Mouse (Mus musculus): ENCODE data around the gene Gtf2h5. TPM values are rescaled to one million over a fixed set of nuclear protein-coding genes. Genes with fewer than 3 reads are reported as not detected.

The Gtf2h5 gene
- polyA plus RNA-seq, 1 experiment from 2014 or later: 183 TPM

DNA sequence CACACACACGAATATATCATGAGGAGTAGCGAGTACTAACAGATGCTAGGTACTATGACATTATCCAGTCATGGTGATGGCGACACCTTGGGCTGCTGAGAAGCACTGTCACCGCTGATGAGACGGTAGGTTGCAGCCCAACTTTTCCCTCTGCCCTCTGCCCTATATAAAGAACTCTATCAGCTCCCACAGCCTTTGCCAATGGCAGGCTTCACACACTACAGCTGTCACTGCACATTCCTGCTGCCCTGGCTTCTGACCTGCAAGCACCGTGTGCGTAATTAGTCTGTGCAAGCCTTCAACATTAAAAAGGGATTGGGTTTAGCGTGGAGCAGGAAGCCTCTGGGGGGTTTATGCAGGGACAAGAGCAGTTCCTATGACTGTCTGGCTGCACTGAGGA, 16.8 kb upstream of the Gtf2h5 start:
- 73% methylated on average over 8 of the region's 8 CpGs for WGBS
- Histone ChIP-seq H3K4me3 (ENCODE audit: low read depth, low read length) (no peak overlapping the region), H3K9me3 (ENCODE audit: low read depth, low read length) (no peaks in the 10 kb centered on the region), H3K4me1 (ENCODE audit: insufficient read depth) (no peaks in the 10 kb centered on the region), H3K36me3 (ENCODE audit: insufficient read depth) (peaks cover 27% of the 10 kb centered on the region; the same call in 1 of the 2 replicates), H3K4me2 (no peak overlapping the region), H3K9ac (no peak overlapping the region), H3K27me3 (ENCODE audit: insufficient read depth, low read length) (no peaks in the 10 kb centered on the region), H3K27ac (ENCODE audit: low read depth) (no peak overlapping the region)
- ATAC-seq (ENCODE audit: insufficient read depth): no peak
- TF ChIP-seq CTCF (IDR thresholded peaks at IDR 0.05; ENCODE audit: low read depth): no peak
- DNase-seq: no peak

DNA sequence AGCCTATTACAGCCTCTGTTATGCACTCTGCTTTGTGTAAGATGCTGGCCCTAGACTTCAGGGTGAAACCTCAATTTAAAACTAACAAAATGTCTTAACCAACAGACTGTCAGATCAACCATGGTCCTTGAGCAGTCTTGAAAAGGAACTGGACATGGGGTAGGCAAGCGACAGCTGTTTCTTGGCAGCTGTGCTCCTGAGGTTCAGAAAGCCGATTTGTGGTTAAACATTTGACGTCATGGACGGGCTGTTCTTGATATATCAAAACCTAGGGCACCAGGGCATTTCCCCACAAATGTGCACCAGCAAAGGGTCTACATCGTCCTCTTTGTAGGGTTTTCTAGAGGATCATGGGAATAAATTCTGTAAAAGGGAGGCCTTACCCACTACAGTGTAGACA, 16.1 kb upstream of the Gtf2h5 start:
- no peak for ATAC-seq (ENCODE audit: insufficient read depth)
- 73% methylated on average over 5 of the region's 5 CpGs for WGBS

DNA sequence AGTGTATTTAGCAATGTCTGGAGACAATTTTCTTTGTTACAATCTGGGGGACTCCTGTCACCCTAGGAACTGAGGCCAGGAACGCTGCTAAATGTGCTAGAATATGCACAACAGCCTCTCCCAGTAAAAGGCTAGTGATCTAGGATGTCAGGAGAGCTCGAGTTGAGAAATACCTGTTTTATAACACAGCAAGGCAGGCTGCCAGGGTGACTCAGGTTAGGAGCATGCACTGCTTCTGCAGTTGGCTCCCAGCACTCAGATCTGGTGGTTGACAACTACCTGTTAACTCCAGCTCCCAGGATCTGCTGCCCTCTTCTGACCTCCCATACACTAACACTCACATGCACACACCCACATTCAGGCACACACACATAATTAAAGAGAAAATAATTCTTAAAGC, 13.6 kb upstream of the Gtf2h5 start:
- Histone ChIP-seq H3K36me3 (ENCODE audit: insufficient read depth) (peaks cover 30% of the 10 kb centered on the region), H3K9me3 (ENCODE audit: low read depth, low read length) (no peaks in the 10 kb centered on the region), H3K4me1 (ENCODE audit: insufficient read depth) (no peaks in the 10 kb centered on the region), H3K27me3 (ENCODE audit: insufficient read depth, low read length) (no peaks in the 10 kb centered on the region), H3K9ac (no peak overlapping the region), H3K27ac (ENCODE audit: low read depth) (no peak overlapping the region), H3K4me2 (no peak overlapping the region), H3K4me3 (ENCODE audit: low read depth, low read length) (no peak overlapping the region)
- ATAC-seq (ENCODE audit: insufficient read depth) (no peak), DNase-seq (no peak)
- 83% methylated on average over 2 of the region's 2 CpGs for WGBS
- TF ChIP-seq CTCF (IDR thresholded peaks at IDR 0.05; ENCODE audit: low read depth): no peak

More for the DNA sequence above, 16.1 kb upstream of the Gtf2h5 start:
- Histone ChIP-seq H3K9ac (no peak overlapping the region), H3K9me3 (ENCODE audit: low read depth, low read length) (no peaks in the 10 kb centered on the region), H3K36me3 (ENCODE audit: insufficient read depth) (peaks cover 27% of the 10 kb centered on the region; the same call in 1 of the 2 replicates), H3K4me1 (ENCODE audit: insufficient read depth) (no peaks in the 10 kb centered on the region), H3K27ac (ENCODE audit: low read depth) (no peak overlapping the region), H3K4me2 (no peak overlapping the region), H3K27me3 (ENCODE audit: insufficient read depth, low read length) (no peaks in the 10 kb centered on the region), H3K4me3 (ENCODE audit: low read depth, low read length) (no peak overlapping the region)
- no peak for DNase-seq
- TF ChIP-seq CTCF (IDR thresholded peaks at IDR 0.05; ENCODE audit: low read depth): no peak

DNA sequence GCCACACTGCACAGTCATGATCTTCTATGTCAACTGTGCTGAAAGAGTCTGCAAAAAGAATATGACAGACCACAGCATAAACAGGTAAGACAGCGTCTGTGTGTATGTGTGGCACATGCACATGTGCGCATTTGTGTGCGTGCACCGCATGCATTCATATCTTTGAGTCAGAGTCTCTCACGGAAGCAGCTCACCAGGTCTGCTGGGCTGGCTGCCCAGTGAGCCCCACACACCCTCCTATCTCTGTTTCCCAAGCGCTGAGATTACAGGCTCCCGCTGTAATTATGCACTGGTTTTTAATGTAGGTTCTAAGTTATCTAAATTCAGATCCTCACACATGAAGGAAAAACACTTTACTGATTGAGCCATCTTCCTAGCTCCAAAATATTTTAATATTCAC, 12.0 kb upstream of the Gtf2h5 start:
- DNase-seq: no peak
- Histone ChIP-seq H3K4me3 (ENCODE audit: low read depth, low read length) (no peak overlapping the region), H3K27ac (ENCODE audit: low read depth) (no peak overlapping the region), H3K27me3 (ENCODE audit: insufficient read depth, low read length) (no peaks in the 10 kb centered on the region), H3K4me1 (ENCODE audit: insufficient read depth) (no peaks in the 10 kb centered on the region), H3K36me3 (ENCODE audit: insufficient read depth) (peaks cover 36% of the 10 kb centered on the region), H3K9me3 (ENCODE audit: low read depth, low read length) (no peaks in the 10 kb centered on the region), H3K4me2 (no peak overlapping the region), H3K9ac (no peak overlapping the region)
- 94% methylated on average over 7 of the region's 7 CpGs for WGBS
- TF ChIP-seq CTCF (IDR thresholded peaks at IDR 0.05; ENCODE audit: low read depth): no peak
- no peak for ATAC-seq (ENCODE audit: insufficient read depth)

DNA sequence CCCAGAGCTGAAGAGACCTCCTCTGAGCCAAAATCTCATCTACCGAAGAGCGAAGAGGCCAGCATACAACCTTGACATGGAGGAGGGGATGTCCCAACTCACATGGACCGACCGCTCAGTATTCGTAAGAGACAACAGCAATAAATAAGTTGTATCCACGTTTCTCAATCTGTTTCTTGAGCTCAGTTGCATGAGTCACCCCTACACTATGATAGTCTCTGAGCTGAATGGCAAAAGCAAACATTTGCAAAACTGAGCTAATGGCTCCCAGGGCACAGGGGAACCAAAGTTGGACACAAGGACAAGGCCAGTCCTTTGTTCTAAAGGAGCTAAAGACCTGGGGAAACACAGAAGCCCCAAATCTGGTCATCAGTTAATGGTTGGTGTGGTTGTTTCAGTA, 9.7 kb upstream of the Gtf2h5 start:
- DNase-seq: no peak
- Histone ChIP-seq H3K27me3 (ENCODE audit: insufficient read depth, low read length) (no peaks in the 10 kb centered on the region), H3K9ac (no peak overlapping the region), H3K9me3 (ENCODE audit: low read depth, low read length) (no peaks in the 10 kb centered on the region), H3K36me3 (ENCODE audit: insufficient read depth) (peaks cover 38% of the 10 kb centered on the region), H3K4me2 (no peak overlapping the region), H3K4me1 (ENCODE audit: insufficient read depth) (no peaks in the 10 kb centered on the region), H3K27ac (ENCODE audit: low read depth) (no peak overlapping the region), H3K4me3 (ENCODE audit: low read depth, low read length) (no peak overlapping the region)
- WGBS: 90% methylated on average over 6 of the region's 6 CpGs
- ATAC-seq (ENCODE audit: insufficient read depth): no peak
- no peak for TF ChIP-seq CTCF (IDR thresholded peaks at IDR 0.05; ENCODE audit: low read depth)

DNA sequence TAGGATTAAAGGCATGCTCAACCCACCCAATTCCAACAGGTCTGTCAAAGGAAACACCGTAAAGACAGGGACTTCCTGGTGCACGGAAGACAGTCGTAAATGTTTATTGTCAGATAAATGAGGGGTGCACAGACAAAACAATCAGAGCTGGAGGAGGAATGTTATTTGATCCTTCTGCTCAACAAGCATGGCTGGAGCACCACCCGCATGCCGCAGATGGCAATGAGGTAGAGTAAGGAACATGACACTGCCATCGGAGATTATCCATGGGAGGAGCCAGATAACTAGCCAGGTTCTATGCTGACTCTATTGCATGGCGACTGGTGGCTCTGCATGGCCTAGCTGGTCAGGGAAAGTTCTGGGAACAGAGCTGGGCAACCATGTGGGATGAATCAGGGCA, 6.2 kb upstream of the Gtf2h5 start:
- Histone ChIP-seq H3K27ac (ENCODE audit: low read depth) (no peak overlapping the region), H3K27me3 (ENCODE audit: insufficient read depth, low read length) (no peaks in the 10 kb centered on the region), H3K9me3 (ENCODE audit: low read depth, low read length) (no peaks in the 10 kb centered on the region), H3K36me3 (ENCODE audit: insufficient read depth) (peaks cover 21% of the 10 kb centered on the region), H3K4me2 (no peak overlapping the region), H3K9ac (no peak overlapping the region), H3K4me3 (ENCODE audit: low read depth, low read length) (no peak overlapping the region), H3K4me1 (ENCODE audit: insufficient read depth) (no peaks in the 10 kb centered on the region)
- ATAC-seq (ENCODE audit: insufficient read depth): no peak
- TF ChIP-seq CTCF (IDR thresholded peaks at IDR 0.05; ENCODE audit: low read depth): no peak
- DNase-seq: no peak
- WGBS: 79% methylated on average over 7 of the region's 7 CpGs

DNA sequence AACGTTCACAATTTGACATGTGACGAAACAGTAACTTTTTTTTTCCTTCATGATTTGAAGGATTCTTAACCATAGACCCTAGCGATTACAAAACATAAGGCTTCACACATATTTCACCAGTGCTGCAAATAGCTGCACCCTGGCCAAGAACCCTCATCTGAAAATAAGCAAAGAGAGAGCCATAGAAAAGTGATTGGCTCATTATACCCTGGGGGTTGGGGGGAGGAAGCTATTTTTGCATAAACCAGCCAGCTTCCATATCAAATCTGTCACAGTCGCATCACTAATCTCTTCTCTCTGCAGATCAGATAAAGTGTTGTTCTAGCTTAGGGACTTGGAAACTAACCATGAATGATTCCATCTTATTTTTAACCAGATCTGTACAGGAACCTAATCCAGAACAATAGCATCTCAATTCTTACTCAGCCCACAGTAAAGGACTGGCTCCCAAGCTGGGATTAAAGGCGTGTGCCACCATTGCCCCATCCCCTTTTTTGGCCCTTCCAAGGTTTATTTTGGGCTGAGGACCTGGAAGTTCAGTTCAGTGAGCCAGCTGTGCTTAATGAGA, 3.8 kb downstream of the Gtf2h5 start:
- 80% methylated on average over 5 of the region's 5 CpGs for WGBS
- no peak overlapping the region for H3K4me3 ChIP-seq (ENCODE audit: low read depth, low read length)
- H3K4me2 ChIP-seq: no peak overlapping the region
- no peak overlapping the region for H3K27ac ChIP-seq (ENCODE audit: low read depth)
- H3K9ac ChIP-seq: no peak overlapping the region
- ATAC-seq (ENCODE audit: insufficient read depth) (no peak), DNase-seq (no peak)
- H3K4me1 ChIP-seq (ENCODE audit: insufficient read depth): no peaks in the 10 kb centered on the region
- no peaks in the 10 kb centered on the region for H3K27me3 ChIP-seq (ENCODE audit: insufficient read depth, low read length)
- H3K9me3 ChIP-seq (ENCODE audit: low read depth, low read length): no peaks in the 10 kb centered on the region
- H3K36me3 ChIP-seq (ENCODE audit: insufficient read depth): peaks cover 46% of the 10 kb centered on the region
- no peak for TF ChIP-seq CTCF (IDR thresholded peaks at IDR 0.05; ENCODE audit: low read depth)

DNA sequence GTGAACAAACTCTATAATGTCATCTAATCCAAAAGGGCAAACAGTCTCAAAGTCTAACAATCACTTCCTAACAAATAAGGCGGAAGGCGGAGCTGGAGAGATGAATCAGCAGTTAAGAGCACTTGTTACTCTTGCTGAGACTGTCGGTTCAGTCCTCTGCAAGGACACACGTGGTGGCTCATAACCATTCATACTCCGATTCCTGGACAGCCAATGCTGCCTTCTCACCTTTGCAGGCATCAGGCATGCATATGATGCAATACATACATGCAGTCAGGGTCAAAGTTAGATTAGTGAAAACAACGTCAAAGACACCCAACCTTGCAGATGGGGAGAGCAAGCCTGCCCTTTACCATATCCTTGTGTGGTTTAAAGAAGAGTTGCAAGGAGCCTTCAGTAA, 12.0 kb downstream of the Gtf2h5 start:
- H3K36me3 ChIP-seq (ENCODE audit: insufficient read depth): peaks cover 7% of the 10 kb centered on the region; the same call in 1 of the 2 replicates
- DNase-seq (no peak), ATAC-seq (ENCODE audit: insufficient read depth) (no peak)
- H3K4me3 ChIP-seq (ENCODE audit: low read depth, low read length): no peak overlapping the region
- H3K27me3 ChIP-seq (ENCODE audit: insufficient read depth, low read length): no peaks in the 10 kb centered on the region
- no peak overlapping the region for H3K27ac ChIP-seq (ENCODE audit: low read depth)
- TF ChIP-seq CTCF (IDR thresholded peaks at IDR 0.05; ENCODE audit: low read depth): no peak
- no peak overlapping the region for H3K4me2 ChIP-seq
- no peak overlapping the region for H3K9ac ChIP-seq
- no peaks in the 10 kb centered on the region for H3K9me3 ChIP-seq (ENCODE audit: low read depth, low read length)
- 75% methylated on average over 6 of the region's 6 CpGs for WGBS
- H3K4me1 ChIP-seq (ENCODE audit: insufficient read depth): no peaks in the 10 kb centered on the region
